Mouse (Mus musculus): ENCODE data around the gene Amdhd2. TPM values are rescaled to one million over a fixed set of nuclear protein-coding genes. Genes with fewer than 3 reads are reported as not detected.

Gene Amdhd2
- polyA plus RNA-seq, 1 experiment from 2014 or later = 28.2 TPM

GRCm38 (mm10) chr17:24174259-24174658 lies 10.7 kb upstream of the Amdhd2 start:
- Histone ChIP-seq H3K9me3 (ENCODE audit: control insufficient read depth, low read length) (no peaks in the 10 kb centered on the region), H3K27ac (ENCODE audit: low read length) (no peak overlapping the region), H3K27me3 (replicated peaks; ENCODE audit: control insufficient read depth, insufficient read depth, low read length) (no peaks in the 10 kb centered on the region), H3K9ac (replicated peaks; ENCODE audit: low read depth, low read length) (no peak overlapping the region), H3K36me3 (ENCODE audit: control insufficient read depth, insufficient read depth) (no peaks in the 10 kb centered on the region), H3K4me2 (ENCODE audit: low read length) (no peak overlapping the region), H3K4me3 (replicated peaks; ENCODE audit: low read length) (no peak overlapping the region), H3K4me1 (replicated peaks; ENCODE audit: control insufficient read depth, insufficient read depth, low read length) (peaks cover 8% of the 10 kb centered on the region)
- no peak for ATAC-seq
- 78% methylated on average over 3 of the region's 3 CpGs for WGBS

GRCm38 (mm10) chr17:24173423-24173822 lies 9.9 kb upstream of the Amdhd2 start:
- 1% methylated on average over 3 of the region's 3 CpGs for WGBS
- H3K9ac ChIP-seq (replicated peaks; ENCODE audit: low read depth, low read length) = no peak overlapping the region
- no peaks in the 10 kb centered on the region for H3K36me3 ChIP-seq (ENCODE audit: control insufficient read depth, insufficient read depth)
- no peak overlapping the region for H3K4me3 ChIP-seq (replicated peaks; ENCODE audit: low read length)
- H3K27me3 ChIP-seq (replicated peaks; ENCODE audit: control insufficient read depth, insufficient read depth, low read length) = no peaks in the 10 kb centered on the region
- H3K4me2 ChIP-seq (ENCODE audit: low read length) = no peak overlapping the region
- H3K9me3 ChIP-seq (ENCODE audit: control insufficient read depth, low read length) = no peaks in the 10 kb centered on the region
- ATAC-seq = no peak
- peaks cover 9% of the 10 kb centered on the region for H3K4me1 ChIP-seq (replicated peaks; ENCODE audit: control insufficient read depth, insufficient read depth, low read length)
- H3K27ac ChIP-seq (ENCODE audit: low read length) = no peak overlapping the region

DNA sequence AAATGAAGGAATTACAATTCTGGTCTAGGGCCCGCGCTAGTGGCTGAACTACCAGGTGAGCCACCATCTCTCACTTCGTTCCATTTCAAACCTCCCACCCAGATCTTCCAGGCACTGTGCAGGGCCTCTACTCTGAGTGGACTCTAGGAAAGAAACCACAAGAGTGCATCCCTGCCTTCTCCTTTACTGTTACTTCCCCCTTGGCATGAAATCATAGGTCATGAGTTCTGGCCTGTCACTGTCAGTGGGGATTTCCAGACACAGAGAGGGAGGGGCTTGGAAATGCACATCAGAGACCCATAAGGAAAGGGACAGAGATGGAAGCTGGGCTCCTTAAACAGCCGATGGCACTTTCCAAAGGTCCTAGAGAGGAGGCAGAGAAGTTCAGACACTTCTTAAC lies 8.2 kb upstream of the Amdhd2 start:
- no peak overlapping the region for H3K27ac ChIP-seq (ENCODE audit: low read length)
- H3K9me3 ChIP-seq (ENCODE audit: control insufficient read depth, low read length) = no peaks in the 10 kb centered on the region
- H3K9ac ChIP-seq (replicated peaks; ENCODE audit: low read depth, low read length) = no peak overlapping the region
- no peaks in the 10 kb centered on the region for H3K27me3 ChIP-seq (replicated peaks; ENCODE audit: control insufficient read depth, insufficient read depth, low read length)
- WGBS = 75% methylated on average over 4 of the region's 4 CpGs
- H3K4me3 ChIP-seq (replicated peaks; ENCODE audit: low read length) = no peak overlapping the region
- no peak overlapping the region for H3K4me2 ChIP-seq (ENCODE audit: low read length)
- H3K36me3 ChIP-seq (ENCODE audit: control insufficient read depth, insufficient read depth) = peaks cover under 1% of the 10 kb centered on the region; the same call in 1 of the 2 replicates
- no peak for ATAC-seq
- peaks cover 23% of the 10 kb centered on the region for H3K4me1 ChIP-seq (replicated peaks; ENCODE audit: control insufficient read depth, insufficient read depth, low read length)

DNA sequence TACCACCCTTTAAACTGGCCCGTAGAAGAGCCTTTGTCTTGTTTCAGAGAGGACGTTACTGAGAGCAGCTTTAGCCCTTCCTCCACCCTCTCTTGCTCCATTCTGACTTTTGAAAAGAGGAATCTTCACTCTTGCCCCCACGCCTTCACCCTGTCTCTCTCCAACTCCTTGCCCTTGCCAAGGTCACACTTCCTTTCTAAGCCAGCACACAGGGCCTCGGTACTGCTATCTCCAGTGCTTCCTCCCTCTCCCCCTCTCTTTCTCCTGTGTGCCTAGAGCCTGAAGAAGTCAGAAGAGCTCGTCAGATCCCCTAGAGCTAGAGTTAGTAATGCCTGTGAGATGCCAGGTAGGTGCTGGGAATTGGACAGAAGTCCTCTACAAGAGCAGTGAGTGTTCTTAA lies 7.2 kb upstream of the Amdhd2 start:
- Histone ChIP-seq H3K36me3 (ENCODE audit: control insufficient read depth, insufficient read depth) (peaks cover 5% of the 10 kb centered on the region; the same call in 1 of the 2 replicates), H3K4me3 (replicated peaks; ENCODE audit: low read length) (no peak overlapping the region), H3K4me2 (ENCODE audit: low read length) (no peak overlapping the region), H3K9me3 (ENCODE audit: control insufficient read depth, low read length) (no peaks in the 10 kb centered on the region), H3K27me3 (replicated peaks; ENCODE audit: control insufficient read depth, insufficient read depth, low read length) (no peaks in the 10 kb centered on the region), H3K9ac (replicated peaks; ENCODE audit: low read depth, low read length) (no peak overlapping the region), H3K27ac (ENCODE audit: low read length) (no peak overlapping the region), H3K4me1 (replicated peaks; ENCODE audit: control insufficient read depth, insufficient read depth, low read length) (peaks cover 23% of the 10 kb centered on the region)
- WGBS = 81% methylated on average over 5 of the region's 5 CpGs
- no peak for ATAC-seq

- 70% methylated on average over 3 of the region's 3 CpGs for WGBS
- ATAC-seq = no peak
Measured at GRCm38 (mm10) chr17:24170125-24170524, 6.6 kb upstream of the Amdhd2 start.

DNA sequence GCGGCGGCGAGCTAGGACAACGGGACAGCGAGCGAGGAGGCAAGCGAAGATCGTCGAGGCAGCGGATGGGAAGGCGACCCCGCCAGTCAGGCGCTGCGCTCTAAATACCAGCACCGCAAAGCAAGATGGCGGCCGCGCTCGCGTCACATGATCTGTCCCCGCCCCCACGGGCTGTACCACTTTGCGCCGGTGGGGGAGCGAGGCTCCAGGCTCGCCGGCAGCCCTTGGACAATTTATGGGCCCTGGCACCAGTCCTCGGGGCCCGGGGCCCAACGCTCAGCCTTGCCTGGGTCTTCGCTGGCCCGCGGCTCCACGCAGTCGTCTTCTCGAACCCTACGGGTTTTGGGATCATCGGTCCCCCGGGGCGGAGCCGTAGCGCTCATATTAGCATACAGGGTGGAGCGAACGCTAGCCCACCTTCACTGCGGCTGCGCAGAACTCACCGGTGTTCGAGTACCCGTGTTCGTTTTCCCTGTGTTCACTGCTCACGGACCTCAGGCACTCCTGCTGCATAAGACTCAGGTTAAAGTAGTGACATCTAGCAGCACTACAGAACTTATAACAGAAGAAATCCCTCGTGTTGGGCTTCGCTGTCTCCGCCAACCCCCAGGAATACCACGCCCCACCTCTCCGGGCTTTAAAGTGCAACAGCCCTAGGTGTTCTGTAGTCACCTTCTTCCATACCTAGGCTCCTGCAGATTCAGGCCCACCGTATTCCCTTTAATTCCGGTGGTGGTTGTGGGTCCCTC lies 5.9 kb upstream of the Amdhd2 start, which contains the start of gene Atp6v0c:
Gene Atp6v0c (minus strand): TSS at position 386 of the 749 bp plus-strand sequence.
- peaks cover 5% of the 10 kb centered on the region; the same call in 1 of the 2 replicates for H3K36me3 ChIP-seq (ENCODE audit: control insufficient read depth, insufficient read depth)
- H3K4me2 ChIP-seq (ENCODE audit: low read length) = peak within 1 kb of the TSS; percentile 84
- H3K9ac ChIP-seq (replicated peaks; ENCODE audit: low read depth, low read length) = peak within 1 kb of the TSS; percentile 93
- peaks cover 25% of the 10 kb centered on the region for H3K4me1 ChIP-seq (replicated peaks; ENCODE audit: control insufficient read depth, insufficient read depth, low read length)
- H3K27ac ChIP-seq (ENCODE audit: low read length) = peak within 1 kb of the TSS; percentile 99
- peak; percentile 91 for ATAC-seq
- H3K4me3 ChIP-seq (replicated peaks; ENCODE audit: low read length) = peak within 1 kb of the TSS; percentile 52
- no peaks in the 10 kb centered on the region for H3K27me3 ChIP-seq (replicated peaks; ENCODE audit: control insufficient read depth, insufficient read depth, low read length)
- under 1% methylated on average over 58 of the region's 58 CpGs for WGBS
- H3K9me3 ChIP-seq (ENCODE audit: control insufficient read depth, low read length) = no peaks in the 10 kb centered on the region

More at GRCm38 (mm10) chr17:24170125-24170524, 6.6 kb upstream of the Amdhd2 start:
- Histone ChIP-seq H3K9ac (replicated peaks; ENCODE audit: low read depth, low read length) (peak overlapping the region; percentile 93), H3K9me3 (ENCODE audit: control insufficient read depth, low read length) (no peaks in the 10 kb centered on the region), H3K36me3 (ENCODE audit: control insufficient read depth, insufficient read depth) (peaks cover 5% of the 10 kb centered on the region; the same call in 1 of the 2 replicates), H3K27ac (ENCODE audit: low read length) (peak overlapping the region; percentile 99; the same call in 1 of the 2 replicates), H3K4me3 (replicated peaks; ENCODE audit: low read length) (peak overlapping the region; percentile 52), H3K4me1 (replicated peaks; ENCODE audit: control insufficient read depth, insufficient read depth, low read length) (peaks cover 25% of the 10 kb centered on the region), H3K4me2 (ENCODE audit: low read length) (peak overlapping the region; percentile 84), H3K27me3 (replicated peaks; ENCODE audit: control insufficient read depth, insufficient read depth, low read length) (no peaks in the 10 kb centered on the region)

DNA sequence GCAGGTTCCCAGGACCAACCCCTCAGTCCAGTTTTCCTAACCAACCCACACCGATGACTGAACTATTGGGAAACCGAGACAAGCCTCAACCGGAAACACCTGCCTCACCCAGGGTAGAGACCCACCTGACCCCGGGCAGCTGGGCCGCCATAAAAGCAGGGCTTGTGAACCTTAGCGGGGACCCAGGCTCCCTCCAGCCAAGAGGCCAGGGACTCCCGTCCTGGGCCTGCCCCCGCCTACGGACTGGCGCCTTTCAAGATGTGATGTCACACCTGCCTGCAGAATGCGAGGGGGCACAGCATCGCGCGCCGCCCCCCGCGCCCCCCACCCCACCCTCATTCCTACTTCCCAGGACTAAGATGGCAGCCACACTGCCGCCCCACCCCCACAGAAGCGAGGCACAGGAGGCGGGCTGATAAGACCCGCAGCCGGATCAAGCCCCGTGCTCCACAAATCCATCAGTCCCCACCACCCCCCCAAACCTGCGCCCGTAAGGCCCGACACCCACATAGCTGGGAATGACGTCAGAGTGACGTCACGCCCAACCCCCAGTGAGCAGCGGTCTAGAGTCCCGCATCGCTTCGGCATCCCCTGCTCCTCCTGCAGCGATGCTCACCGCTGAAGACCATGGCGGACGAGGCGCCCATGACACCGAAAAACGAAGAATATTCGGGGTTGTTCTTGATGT lies 5.2 kb upstream of the Amdhd2 start:
- peak overlapping the region; percentile 93 for H3K9ac ChIP-seq (replicated peaks; ENCODE audit: low read depth, low read length)
- peaks cover 25% of the 10 kb centered on the region for H3K4me1 ChIP-seq (replicated peaks; ENCODE audit: control insufficient read depth, insufficient read depth, low read length)
- under 1% methylated on average over 41 of the region's 41 CpGs for WGBS
- peak overlapping the region; percentile 52 for H3K4me3 ChIP-seq (replicated peaks; ENCODE audit: low read length)
- no peaks in the 10 kb centered on the region for H3K9me3 ChIP-seq (ENCODE audit: control insufficient read depth, low read length)
- H3K4me2 ChIP-seq (ENCODE audit: low read length) = peak overlapping the region; percentile 84
- no peaks in the 10 kb centered on the region for H3K27me3 ChIP-seq (replicated peaks; ENCODE audit: control insufficient read depth, insufficient read depth, low read length)
- peak; percentile 69 for ATAC-seq
- peak overlapping the region; percentile 99 for H3K27ac ChIP-seq (ENCODE audit: low read length)
- peaks cover 5% of the 10 kb centered on the region; the same call in 1 of the 2 replicates for H3K36me3 ChIP-seq (ENCODE audit: control insufficient read depth, insufficient read depth)

GRCm38 (mm10) chr17:24167891-24168505 lies 4.4 kb upstream of the Amdhd2 start:
- Histone ChIP-seq H3K36me3 (ENCODE audit: control insufficient read depth, insufficient read depth) (peaks cover 5% of the 10 kb centered on the region; the same call in 1 of the 2 replicates), H3K27me3 (replicated peaks; ENCODE audit: control insufficient read depth, insufficient read depth, low read length) (no peaks in the 10 kb centered on the region), H3K4me2 (ENCODE audit: low read length) (peak overlapping the region; percentile 84), H3K4me3 (replicated peaks; ENCODE audit: low read length) (peak overlapping the region; percentile 52), H3K9me3 (ENCODE audit: control insufficient read depth, low read length) (no peaks in the 10 kb centered on the region), H3K4me1 (replicated peaks; ENCODE audit: control insufficient read depth, insufficient read depth, low read length) (peaks cover 25% of the 10 kb centered on the region), H3K27ac (ENCODE audit: low read length) (peak overlapping the region; percentile 99; the same call in 1 of the 2 replicates), H3K9ac (replicated peaks; ENCODE audit: low read depth, low read length) (peak overlapping the region; percentile 93)
- ATAC-seq = no peak
- 52% methylated on average over 7 of the region's 7 CpGs for WGBS

DNA sequence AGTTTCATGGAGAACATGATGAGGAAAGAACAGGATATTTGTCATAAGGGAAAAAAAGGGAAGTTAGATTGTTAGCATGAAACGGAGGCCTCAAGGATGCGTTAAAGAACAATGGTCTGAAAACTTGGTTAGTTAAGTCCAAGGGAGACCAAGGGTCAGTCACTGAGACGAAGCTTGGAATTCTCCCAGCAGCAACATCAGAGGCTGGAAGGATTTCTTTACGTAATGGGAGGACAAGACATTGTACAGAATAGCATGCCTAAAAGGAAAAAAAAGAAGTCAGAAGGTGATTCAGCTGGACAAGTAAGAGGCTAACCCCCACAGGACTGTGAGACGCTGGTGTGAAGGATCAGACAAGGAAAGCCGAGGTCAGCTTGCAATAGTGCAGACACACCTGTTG lies 3.6 kb upstream of the Amdhd2 start:
- Histone ChIP-seq H3K4me1 (replicated peaks; ENCODE audit: control insufficient read depth, insufficient read depth, low read length) (peaks cover 32% of the 10 kb centered on the region), H3K9ac (replicated peaks; ENCODE audit: low read depth, low read length) (no peak overlapping the region), H3K4me2 (ENCODE audit: low read length) (no peak overlapping the region; the same call in 1 of the 2 replicates), H3K9me3 (ENCODE audit: control insufficient read depth, low read length) (no peaks in the 10 kb centered on the region), H3K4me3 (replicated peaks; ENCODE audit: low read length) (no peak overlapping the region), H3K36me3 (ENCODE audit: control insufficient read depth, insufficient read depth) (peaks cover 5% of the 10 kb centered on the region; the same call in 1 of the 2 replicates), H3K27me3 (replicated peaks; ENCODE audit: control insufficient read depth, insufficient read depth, low read length) (no peaks in the 10 kb centered on the region), H3K27ac (ENCODE audit: low read length) (no peak overlapping the region)
- no peak for ATAC-seq
- 86% methylated on average over 6 of the region's 6 CpGs for WGBS

All from forebrain, embryonic 16.5 days (tissue).